Mouse (Mus musculus): ENCODE measurements at regions not wholly inside any gene's neighbourhood (a gene's known extent, or its start where the extent isn't known, plus 50 kb on each side); places are given as distances from the start of the nearest gene placed in this dataset.
"Not testable (repeated sequence)": the region's sequence is repeated elsewhere in the genome, so short reads cannot be mapped to it uniquely, and the experiment has no call there.

DNA sequence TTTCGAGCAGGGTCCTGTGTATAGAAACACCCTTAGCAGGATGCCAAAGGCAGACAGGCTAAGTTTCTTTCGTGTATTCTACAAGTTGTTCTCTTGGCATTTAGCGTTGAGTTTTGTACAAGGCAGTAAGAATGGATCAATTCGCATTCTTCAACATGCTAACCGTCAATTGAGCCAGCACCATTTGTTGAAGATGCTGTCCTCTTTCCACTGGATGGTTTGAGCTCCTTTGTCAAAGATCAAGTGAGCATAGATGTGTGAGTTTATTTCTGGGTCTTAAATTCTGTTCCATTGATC, 113.9 kb downstream of the Zfp97 start:
- not testable (repeated sequence) for TF ChIP-seq CTCF (IDR thresholded peaks at IDR 0.05; ENCODE audit: borderline replicate concordance, insufficient read depth, low read length); POLR2A (IDR thresholded peaks at IDR 0.05; ENCODE audit: low read depth, low read length)
